Mouse (Mus musculus): ENCODE measurements around the gene Hps1. TPM values are rescaled to one million over a fixed set of nuclear protein-coding genes. Genes with fewer than 3 reads are reported as not detected.

Gene Hps1
- total RNA-seq, 2 experiments from 2014 or later: 2.7 to 3.8 TPM

DNA sequence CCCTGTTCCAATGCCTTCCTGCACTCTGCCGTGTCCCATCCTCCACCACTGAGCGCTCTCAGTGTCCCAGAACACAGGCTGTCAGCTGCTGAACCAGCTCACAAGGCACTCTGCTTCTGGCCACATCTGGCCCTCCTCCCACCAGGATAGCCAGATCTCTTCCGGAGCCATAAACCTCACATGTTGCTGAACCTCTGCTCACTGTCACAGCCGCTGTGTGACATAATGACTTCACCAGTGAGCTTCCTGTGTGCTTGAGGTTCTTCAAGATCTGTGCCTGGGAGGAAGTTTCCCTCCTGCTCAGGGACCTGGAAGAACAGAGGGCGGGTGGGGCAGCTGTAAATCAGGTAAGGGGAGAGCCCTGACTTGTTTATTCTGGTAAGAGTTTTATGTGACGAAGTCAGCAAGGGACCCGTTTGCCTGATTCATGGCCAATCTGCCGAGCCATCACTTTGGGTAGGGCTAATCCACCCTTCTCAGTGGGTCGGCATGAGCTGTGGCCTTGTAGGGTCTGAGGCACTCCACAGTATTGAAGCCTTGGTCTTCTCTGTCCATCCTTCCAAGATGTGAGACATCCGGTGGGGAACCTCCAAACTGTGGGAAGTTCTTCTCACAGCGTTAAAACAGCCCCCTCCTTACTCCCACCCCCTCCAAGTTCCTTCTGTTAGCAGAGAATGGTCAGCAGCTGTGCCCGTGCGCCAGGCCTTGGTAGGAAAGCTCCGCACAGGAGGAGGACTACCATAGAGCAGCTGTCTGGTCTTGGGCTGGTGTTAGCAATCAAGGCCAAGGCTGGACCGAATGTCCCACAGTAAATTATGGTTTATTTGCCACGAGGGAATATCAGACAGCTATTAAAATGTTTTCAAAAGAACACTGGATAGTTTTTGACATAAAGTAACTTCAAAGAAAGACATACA lies 54.5 kb downstream of the Hps1 start:
- no peak for ATAC-seq (replicated peaks; ENCODE audit: low FRiP score, poor library complexity, severe bottlenecking)

DNA sequence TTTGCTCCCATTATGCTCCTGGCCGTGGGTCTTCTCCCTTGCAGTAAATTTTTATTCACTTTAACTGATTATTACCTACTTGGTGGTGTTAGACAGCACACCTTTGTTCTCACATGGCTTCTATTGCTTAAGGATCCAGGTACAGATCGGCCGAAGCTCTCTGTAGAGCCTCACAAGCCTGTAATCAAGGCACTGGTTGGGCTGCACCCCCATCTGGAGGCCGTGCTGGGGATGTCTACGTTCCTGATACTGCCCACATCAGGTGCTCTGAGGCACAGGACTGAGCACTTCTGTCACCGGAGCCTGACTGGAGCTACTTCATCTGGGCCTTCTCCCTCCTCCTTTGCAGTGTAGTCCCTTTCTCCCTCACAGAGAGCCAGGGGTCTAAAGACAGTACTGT lies 56.5 kb downstream of the Hps1 start:
- no peak for ATAC-seq (replicated peaks; ENCODE audit: low FRiP score, poor library complexity, severe bottlenecking)

DNA sequence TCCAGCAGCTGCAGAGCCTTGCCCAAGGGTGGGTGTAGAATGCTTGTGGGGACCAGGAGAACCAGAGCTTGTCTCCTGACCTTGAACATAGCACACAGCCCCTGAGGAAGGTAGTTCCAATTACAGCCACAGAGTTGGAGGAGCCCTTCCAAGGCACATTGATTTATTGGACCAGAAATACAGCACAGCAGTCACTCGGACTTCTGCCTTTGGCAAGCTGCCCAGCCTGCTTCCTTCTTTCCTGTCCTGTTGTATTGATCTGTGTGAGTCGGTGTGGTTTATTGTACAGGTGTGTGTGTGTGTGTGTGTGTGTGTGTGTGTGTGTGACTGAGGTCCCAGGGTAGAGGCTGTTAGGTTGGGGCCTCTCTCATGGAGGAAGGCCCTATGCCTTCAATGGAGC lies 57.3 kb downstream of the Hps1 start:
- ATAC-seq (replicated peaks; ENCODE audit: low FRiP score, poor library complexity, severe bottlenecking): no peak

DNA sequence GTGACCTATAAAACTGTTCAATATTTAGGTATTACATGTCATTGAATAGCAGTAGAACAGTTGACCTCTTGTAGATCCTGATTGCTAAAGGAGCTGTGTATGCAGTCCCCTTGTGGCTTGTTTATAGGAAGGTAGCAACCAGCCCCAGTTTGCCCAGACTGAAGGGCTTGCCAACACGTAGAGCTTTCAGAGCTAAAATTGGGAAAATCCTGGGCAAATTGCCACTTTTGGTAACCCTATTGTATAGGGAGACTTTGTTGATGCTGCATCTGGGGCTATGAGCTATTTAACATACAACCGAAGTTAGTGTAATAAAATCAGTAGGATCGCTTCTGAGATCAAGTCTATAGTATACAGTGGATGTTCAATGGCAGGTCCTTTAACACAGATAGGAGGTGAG lies 61.7 kb downstream of the Hps1 start:
- no peak for ATAC-seq (replicated peaks; ENCODE audit: low FRiP score, poor library complexity, severe bottlenecking)

DNA sequence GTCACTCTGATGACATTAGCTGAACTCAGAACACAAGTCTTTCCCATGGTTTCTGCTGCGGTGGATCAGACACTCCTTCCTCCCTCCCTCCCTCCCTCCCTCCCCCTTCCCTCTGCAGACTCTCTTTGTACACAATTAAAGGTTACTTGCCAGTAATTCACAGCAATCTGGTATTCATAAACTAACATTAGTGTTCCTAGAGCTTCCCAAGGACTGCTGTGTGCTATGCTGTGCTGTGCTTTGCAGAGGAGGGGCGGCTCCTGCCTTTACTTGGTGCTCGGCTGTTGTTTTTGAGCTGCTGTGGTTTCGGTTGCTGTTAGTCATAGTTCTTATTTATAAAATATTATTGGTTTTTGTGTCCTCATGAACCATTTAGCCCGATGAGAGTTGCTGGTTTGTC lies 62.1 kb downstream of the Hps1 start:
- ATAC-seq (replicated peaks; ENCODE audit: low FRiP score, poor library complexity, severe bottlenecking): no peak

DNA sequence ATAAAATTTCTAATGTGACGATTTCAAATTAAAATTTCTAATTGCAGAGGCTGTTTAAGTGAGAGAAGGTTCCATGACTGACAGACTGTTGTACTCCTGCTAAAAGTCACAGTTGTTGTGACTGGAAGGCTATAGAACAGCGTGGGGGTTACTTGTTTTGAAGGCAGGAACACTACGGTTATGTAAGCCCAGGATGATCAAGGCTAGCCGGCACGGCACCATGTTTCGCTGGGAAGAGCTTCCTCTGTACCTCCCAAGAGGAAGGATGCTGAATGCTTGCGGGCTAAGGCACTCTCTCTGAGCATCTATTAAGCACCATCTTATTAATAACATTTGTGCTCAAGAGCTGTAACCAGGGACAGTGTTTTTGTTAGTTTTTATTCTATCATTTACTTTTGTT lies 63.3 kb downstream of the Hps1 start:
- no peak for ATAC-seq (replicated peaks; ENCODE audit: low FRiP score, poor library complexity, severe bottlenecking)

DNA sequence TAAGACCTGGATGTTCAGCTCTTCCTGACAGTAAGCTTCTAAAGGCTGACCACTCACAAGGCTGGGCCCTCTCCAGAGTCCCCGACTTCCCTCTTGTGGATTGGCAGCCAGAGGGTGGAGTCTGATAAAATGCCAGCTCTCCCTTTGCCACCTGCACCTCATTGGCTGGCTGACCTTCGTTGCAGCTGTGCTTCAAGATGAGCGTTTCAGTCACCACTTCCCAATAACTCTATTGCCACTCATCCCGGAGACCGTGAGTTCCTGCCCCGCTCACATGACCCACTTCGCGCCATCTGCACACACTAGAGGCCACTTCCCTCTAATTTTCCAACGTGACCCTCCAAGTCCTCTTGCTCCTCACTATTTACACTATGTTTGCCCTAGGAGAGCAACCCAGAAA lies 66.0 kb downstream of the Hps1 start:
- ATAC-seq (replicated peaks; ENCODE audit: low FRiP score, poor library complexity, severe bottlenecking): no peak

Other genes with a start within 250 kb of the Hps1 start
- not detected in 2 replicates for gene Loxl4, start 167.2 kb downstream of the Hps1 start, total RNA-seq (2015; ENCODE audit: low replicate concordance)
- gene Loxl4, start 167.2 kb downstream of the Hps1 start, total RNA-seq (2017; ENCODE audit: low replicate concordance): not detected in 2 replicates
- 0.36 and 0.84 TPM in 2 replicates for gene Pyroxd2, start 27.2 kb downstream of the Hps1 start, total RNA-seq (2015; ENCODE audit: low replicate concordance)
- gene Pyroxd2, start 27.2 kb downstream of the Hps1 start, total RNA-seq (2017; ENCODE audit: low replicate concordance): not detected in 2 replicates

Data from erythroid progenitor cell, adult 5-6 weeks (primary cell).